Mouse (Mus musculus) induced T-regulatory cell, adult 2 months (primary cell): Measurements from ENCODE around the gene Zfp281.

Source experiments
- DNase-seq: peaks from one replicate; pipeline ENCODE4 v3.0.0-alpha.2; 2012; ENCODE audit warnings: low read depth

The Zfp281 gene

GRCm38 (mm10) chr1:136624146-136625018 lies at the start of gene Zfp281:
Gene Zfp281 (plus strand): TSS chr1:136624901.
- peak; percentile 96 for DNase-seq

GRCm38 (mm10) chr1:136577890-136578663 lies 46.6 kb upstream of the Zfp281 start:
- DNase-seq = peak; percentile 34

GRCm38 (mm10) chr1:136579360-136579759 lies 45.3 kb upstream of the Zfp281 start:
- DNase-seq = peak; percentile 78

DNA sequence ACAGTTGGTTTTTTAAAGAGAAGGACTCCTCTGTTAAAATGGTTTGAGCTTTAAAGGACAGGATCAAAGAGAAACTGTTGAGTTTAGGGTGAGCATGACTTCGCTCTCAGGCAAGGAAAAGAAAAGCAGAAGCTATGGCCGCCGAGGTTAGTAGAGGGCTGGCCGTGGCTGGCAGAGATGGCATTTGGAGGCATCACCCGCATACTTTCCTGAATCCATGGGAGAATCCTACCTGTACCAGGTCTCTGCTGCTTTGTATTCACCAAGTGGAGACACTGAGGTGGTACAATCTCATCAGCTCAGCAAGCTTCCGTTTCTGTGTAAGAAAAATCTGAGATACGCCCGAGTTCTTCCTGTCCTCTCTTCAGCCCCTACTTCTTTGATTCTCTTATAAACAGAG lies 44.4 kb upstream of the Zfp281 start:
- DNase-seq = peak; percentile 66

DNA sequence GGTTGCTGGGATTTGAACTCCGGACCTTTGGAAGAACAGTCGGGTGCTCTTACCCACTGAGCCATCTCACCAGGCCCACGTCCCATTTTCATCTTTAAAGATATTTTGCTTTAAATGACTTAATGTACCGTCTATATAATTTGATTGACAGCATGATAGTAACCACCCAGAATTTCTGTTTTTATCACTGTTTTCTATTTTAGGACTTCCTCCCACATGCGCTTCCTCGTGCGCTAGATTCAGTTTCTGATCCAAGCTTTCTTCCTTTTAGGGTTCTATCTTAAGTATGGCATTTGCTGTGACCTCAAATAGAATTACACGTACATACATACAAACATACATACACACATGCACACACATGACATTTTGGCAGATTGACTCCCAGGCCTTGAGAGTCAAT lies 42.9 kb upstream of the Zfp281 start:
- peak; percentile 63 for DNase-seq

DNA sequence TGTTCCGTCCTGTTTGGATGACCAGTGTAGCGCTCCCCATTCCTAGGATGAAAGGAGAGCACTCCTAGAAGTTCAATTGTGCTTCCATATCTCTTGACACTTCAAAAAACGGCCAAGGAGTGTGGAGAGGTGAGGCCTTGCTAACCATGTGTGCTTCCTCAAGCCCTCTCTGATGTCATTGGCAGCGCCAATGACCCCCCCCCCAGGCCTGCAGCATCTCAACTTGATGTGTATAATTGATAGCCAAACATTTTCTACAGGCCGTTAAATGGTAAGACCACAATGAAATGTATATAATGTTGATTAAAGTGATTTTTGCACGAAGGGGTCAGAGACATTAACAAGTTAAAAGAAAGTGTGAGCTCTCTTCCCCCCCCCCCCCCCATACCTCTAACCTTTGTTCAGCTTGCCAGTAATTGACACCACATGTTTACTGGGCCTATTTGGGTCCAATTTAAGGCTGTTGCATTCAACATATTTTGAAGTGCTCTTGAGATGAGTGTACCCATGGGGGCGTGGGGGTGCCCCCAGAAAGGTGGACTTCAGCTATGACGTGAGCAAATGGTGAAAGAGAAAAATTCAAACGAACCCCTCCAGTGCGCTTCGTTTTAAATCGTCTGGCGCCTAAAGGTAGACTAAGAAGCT lies 36.8 kb upstream of the Zfp281 start:
- DNase-seq = no peak

DNA sequence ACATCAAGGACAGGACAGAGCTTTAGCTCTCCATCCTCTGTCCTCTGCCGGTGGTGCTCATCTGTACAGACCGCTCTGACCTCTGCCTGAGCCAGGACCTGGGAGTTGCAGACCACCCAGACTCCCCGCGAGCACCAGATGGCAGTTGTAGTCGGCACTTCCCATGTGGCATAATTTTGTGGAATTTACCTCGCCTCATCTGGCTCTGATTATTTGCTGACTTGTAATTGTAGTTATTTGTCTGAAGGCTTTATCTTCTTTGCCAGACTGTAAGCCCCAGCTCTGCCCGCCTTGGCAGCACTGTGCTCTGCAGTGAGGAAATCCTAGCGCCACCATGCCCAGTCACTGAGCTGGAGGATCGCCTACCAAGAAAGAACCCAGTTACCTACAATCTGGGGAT lies 35.8 kb upstream of the Zfp281 start:
- no peak for DNase-seq

DNA sequence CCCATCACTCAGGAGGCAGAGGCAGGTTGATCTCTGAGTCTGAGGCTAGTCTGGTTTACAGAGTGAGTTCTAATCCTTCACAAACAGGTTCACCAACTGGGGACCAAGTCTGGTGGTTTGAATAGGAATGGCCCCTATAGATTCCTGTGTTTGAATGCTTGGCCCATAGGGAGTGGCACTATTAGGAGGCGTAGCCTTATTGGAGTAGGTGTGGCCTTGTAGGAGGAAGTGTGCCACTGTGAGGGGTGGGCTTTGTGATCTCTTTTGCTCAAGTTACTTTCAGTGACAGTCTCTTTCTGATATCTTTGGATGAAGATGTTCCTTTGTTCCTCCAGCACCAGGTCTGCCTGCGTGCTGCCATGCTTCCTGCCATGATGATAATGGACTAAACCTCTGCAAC lies 32.0 kb upstream of the Zfp281 start:
- no peak for DNase-seq

- DNase-seq = no peak
These were observed 30.4 kb upstream of the Zfp281 start for GRCm38 (mm10) chr1:136594235-136594850.

- no peak for DNase-seq
These were observed 27.9 kb upstream of the Zfp281 start for GRCm38 (mm10) chr1:136596821-136597220.

DNA sequence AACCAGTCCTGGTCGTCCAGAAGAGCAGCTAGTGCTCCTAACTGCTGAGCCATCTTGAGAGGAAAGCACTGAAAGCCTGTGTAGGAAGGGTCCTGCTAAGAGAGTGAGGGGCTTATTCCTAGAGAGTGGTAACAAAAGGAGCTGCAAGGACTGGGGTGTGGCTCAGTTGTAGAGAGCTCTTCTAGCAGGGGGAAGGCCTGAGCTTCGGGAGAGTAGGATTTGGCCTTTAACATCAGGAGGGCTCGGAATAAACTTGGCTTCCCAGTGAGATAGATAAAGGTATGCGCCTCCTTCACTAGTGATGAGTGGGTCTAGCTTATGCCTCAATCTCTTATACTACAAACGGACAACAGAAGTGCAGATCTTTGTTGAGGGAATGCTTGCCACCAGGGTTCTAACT lies 26.4 kb upstream of the Zfp281 start:
- no peak for DNase-seq

DNA sequence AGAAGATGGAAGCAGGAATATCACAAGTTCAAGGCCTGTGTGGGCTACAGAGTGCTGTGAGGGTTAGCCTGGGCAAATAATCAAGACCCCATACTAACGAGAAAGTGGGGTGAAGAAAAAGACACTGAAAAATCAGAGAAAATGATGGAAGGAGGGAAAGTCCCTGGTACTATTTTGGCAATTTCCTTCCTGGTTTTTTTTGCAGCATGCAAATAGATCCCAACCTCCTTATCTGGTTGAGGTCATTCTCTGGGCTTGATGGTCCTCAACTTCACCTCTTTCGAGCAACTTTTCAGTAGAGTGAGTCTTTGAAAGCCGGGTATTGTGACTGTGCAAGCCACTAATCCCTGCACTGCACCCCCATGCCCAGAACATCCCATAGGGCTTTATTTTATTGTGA lies 24.6 kb upstream of the Zfp281 start:
- no peak for DNase-seq

DNA sequence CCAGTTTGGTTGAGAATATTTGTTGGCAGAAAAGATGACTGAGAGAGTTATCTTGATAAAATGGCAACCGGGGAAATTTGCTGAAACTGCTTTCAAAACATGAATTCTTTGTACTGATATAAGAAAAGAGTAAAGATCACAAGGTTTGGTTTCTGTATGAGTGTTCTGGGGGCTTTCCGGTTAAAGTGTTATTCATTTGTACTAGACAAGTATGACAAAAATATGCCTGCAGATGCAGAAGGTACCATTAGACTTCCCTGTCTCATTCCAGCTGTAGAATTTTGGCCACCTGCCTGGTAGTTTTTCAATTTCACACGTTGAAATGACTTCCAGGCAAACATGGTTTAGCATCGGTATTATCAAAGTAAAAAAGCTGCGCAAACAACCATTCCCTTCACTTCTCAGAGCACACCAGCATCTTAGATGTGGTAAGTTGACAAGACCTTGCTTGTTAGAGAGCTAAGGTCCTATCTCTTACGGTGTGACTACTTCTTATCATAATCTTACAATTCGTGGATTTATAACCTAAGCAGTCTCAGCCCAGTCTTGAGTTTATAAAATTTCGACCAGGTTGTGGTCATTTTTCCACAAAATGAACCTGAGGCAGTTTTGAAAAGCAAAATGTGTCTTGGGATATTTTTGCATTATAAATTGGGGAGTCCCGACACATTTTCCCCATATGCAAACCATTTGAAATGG lies 23.9 kb upstream of the Zfp281 start:
- peak; percentile 86 for DNase-seq

GRCm38 (mm10) chr1:136601346-136601888 lies 23.3 kb upstream of the Zfp281 start:
- DNase-seq = peak; percentile 62

GRCm38 (mm10) chr1:136602303-136602702 lies 22.4 kb upstream of the Zfp281 start:
- DNase-seq = no peak

GRCm38 (mm10) chr1:136604190-136604589 lies 20.5 kb upstream of the Zfp281 start:
- no peak for DNase-seq

DNA sequence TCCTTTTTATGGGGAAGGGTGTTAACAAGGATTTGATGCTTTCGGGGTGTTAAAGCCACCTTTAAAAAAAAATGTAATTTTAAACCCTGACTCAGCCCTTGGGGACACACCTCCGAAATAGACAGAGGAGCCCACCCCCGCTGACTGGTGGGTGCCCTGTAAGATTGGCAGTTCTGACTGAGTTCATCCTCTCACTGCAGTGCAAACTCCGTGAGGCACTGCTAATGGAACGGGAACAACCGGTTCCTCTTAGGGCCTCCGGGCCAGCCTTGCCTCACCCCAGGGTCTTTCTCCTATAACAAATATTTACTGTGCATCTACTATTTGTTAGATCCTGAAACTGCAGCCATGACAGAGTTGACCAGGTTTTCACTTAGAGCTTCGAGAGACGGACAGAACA lies 18.9 kb upstream of the Zfp281 start:
- DNase-seq = no peak

DNA sequence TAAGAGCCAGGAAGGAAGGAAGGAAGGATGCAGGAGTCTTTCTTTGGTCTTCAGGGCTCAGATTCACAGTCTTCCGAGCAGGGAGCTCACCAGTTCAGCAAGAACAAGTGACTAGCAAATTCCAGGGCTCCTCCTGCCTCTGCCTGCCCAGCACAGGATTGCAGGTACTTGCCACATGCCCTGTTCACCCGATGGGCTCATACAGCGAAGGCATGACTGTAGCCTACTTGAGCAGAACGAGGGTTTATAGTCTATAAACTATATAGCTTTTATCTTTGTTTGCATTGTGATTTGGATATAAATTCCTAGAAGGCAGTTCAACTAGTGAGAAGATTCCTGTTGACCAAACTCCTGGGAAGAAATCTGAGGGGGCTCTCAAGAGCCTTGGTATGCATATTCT lies 18.4 kb upstream of the Zfp281 start:
- no peak for DNase-seq

- peak; percentile 82 for DNase-seq
These were observed 16.1 kb upstream of the Zfp281 start for GRCm38 (mm10) chr1:136608339-136609261.

GRCm38 (mm10) chr1:136611803-136612202 lies 12.9 kb upstream of the Zfp281 start:
- no peak for DNase-seq
